Mouse (Mus musculus): ENCODE data around the gene Retnlb. TPM values are rescaled to one million over a fixed set of nuclear protein-coding genes. Genes with fewer than 3 reads are reported as not detected.

The Retnlb gene
- polyA plus RNA-seq, 1 experiment: not detected

- TF ChIP-seq GATA1 (IDR thresholded peaks at IDR 0.05; ENCODE audit: low read length): no peak
These were observed 15.4 kb downstream of the Retnlb start for GRCm38 (mm10) chr16:48832055-48832454.

GRCm38 (mm10) chr16:48842266-48842665 is 25.6 kb downstream of the Retnlb start, which contains the start of gene Retnla:
Gene Retnla, plus strand, starts transcription at chr16:48842551.
- TF ChIP-seq GATA1 (IDR thresholded peaks at IDR 0.05; ENCODE audit: low read length): no peak

GRCm38 (mm10) chr16:48843671-48844386 is 27.2 kb downstream of the Retnlb start:
- TF ChIP-seq GATA1 (IDR thresholded peaks at IDR 0.05; ENCODE audit: low read length): no peak

- TF ChIP-seq GATA1 (IDR thresholded peaks at IDR 0.05; ENCODE audit: low read length): no peak
These were observed 51.0 kb downstream of the Retnlb start for GRCm38 (mm10) chr16:48867690-48868089.

Other genes starting within 250 kb of the Retnlb start
- not detected in 2 replicates for gene Trat1, start 44.8 kb upstream of the Retnlb start, polyA plus RNA-seq (2012)
- not detected in 2 replicates for gene Retnla, start 25.7 kb downstream of the Retnlb start, polyA plus RNA-seq (2012)
- gene Retnlg, start 55.8 kb downstream of the Retnlb start, polyA plus RNA-seq (2012): not detected in 2 replicates
- gene Dzip3, start 177.3 kb downstream of the Retnlb start, polyA plus RNA-seq (2012): 11.1 and 14.3 TPM in 2 replicates
- 4.2 and 6.0 TPM in 2 replicates for gene Cip2a, start 177.3 kb downstream of the Retnlb start, polyA plus RNA-seq (2012)
- gene Myh15, start 240.6 kb downstream of the Retnlb start, polyA plus RNA-seq (2012): not detected in 2 replicates

Data from G1E-ER4 (cell line).